Mouse (Mus musculus) ZHBTc4 (cell line): ENCODE measurements at regions not wholly inside any gene's neighbourhood (a gene's known extent, or its start where the extent isn't known, plus 50 kb on each side); places are given as distances from the start of the nearest gene placed in this dataset.

ENCODE experiments used
- DNase-seq: peaks from one replicate; pipeline ENCODE4 v3.0.0-alpha.2; 2011; ENCODE audit warnings: low read depth, low spot score

- peak; percentile 4 for DNase-seq
These were observed 317.5 kb upstream of the Isx start for GRCm38 (mm10) chr8:74555434-74555833.

GRCm38 (mm10) chr8:74557539-74558464 lies 315.2 kb upstream of the Isx start:
- peak; percentile 21 for DNase-seq

- DNase-seq = no peak
These were observed 311.9 kb upstream of the Isx start for GRCm38 (mm10) chr8:74561040-74561439.
